Comparison of ENCODE assay signal across 12 mouse cellular contexts in the genomic region with DNA sequence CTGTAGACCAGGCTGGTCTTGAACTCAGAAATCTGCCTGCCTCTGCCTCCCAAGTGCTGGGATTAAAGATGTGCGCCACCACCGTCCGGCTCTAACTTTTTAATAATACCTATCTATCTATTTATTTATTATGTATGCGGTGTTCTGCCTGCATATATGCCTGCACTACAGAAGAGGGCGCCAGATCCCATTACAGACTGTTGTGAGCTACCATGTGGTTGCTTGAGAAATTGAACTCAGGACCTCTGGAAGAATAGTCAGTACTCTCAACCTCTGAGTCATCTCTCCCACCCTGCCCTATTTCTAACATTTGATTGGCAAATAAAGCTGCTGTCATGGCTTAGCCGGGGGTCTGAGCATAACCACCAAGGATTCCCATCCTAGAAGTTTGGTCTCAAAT. TPM values are rescaled to one million over a fixed set of nuclear protein-coding genes. Genes with fewer than 3 reads are reported as not detected.
DNase-seq lines count a peak whose midpoint lies in the region; ATAC-seq and TF ChIP-seq lines count a peak whose summit lies in the region.
"Had no signal": no experiment of that assay in that cellular context is flagged by ENCODE, and none has a peak within 500 bp of the region (broad histone marks: within the 10 kb centered on the region; RNA-seq: fewer than 3 reads in every experiment).

No protein-coding gene starts in this region.

- H3K36me3 ChIP-seq in intestine, postnatal 0 days (ENCODE audit: control insufficient read depth, insufficient read depth), result no peaks in the 10 kb centered on the region
- no peaks in the 10 kb centered on the region for H3K36me3 ChIP-seq in intestine, embryonic 15.5 days
- H3K36me3 ChIP-seq: forebrain, embryonic 10.5 days; hindbrain, embryonic 10.5 days; limb, embryonic 12.5 days had no signal

- WGBS in intestine, postnatal 0 days, result 73% methylated on average over 6 of the region's 6 CpGs
- WGBS in intestine, embryonic 15.5 days, result 72% methylated on average over 6 of the region's 6 CpGs

- ATAC-seq in intestine, postnatal 0 days, result no peak
- no peak for ATAC-seq in intestine, embryonic 15.5 days

- H3K4me2 ChIP-seq in intestine, postnatal 0 days (replicated peaks; ENCODE audit: low read depth), result no peak overlapping the region
- H3K4me2 ChIP-seq in intestine, embryonic 15.5 days (replicated peaks), result no peak overlapping the region
- H3K4me2 ChIP-seq: limb, embryonic 12.5 days had no signal

- peak; percentile 68 for DNase-seq in CD4-positive helper T cell, adult 2 months (ENCODE audit: low read depth, low spot score)
- peak; percentile 51 for DNase-seq in T-cell, adult 2 months (ENCODE audit: low spot score)
- peak; percentile 37 for DNase-seq in lung, postnatal 25 days (ENCODE audit: low spot score)
- DNase-seq in right cerebral cortex, postnatal 25 days, result no peak
- DNase-seq in urinary bladder, postnatal 25 days (ENCODE audit: low spot score), result no peak
- no peak for DNase-seq in right cerebral cortex, postnatal 36 days (ENCODE audit: low spot score in 2 of 2)

- no peaks in the 10 kb centered on the region for H3K4me1 ChIP-seq in intestine, postnatal 0 days (replicated peaks; ENCODE audit: control insufficient read depth, insufficient read depth, low read length)
- H3K4me1 ChIP-seq in intestine, embryonic 15.5 days (replicated peaks), result 0 out of 2 replicates have a peak, but pooled peaks cover 3% of the 10 kb centered on the region

- no peak overlapping the region for H3K9ac ChIP-seq in intestine, postnatal 0 days (ENCODE audit: low read depth, low read length)
- no peak overlapping the region for H3K9ac ChIP-seq in intestine, embryonic 15.5 days
- H3K9ac ChIP-seq: limb, embryonic 12.5 days had no signal

- H3K27ac ChIP-seq in intestine, postnatal 0 days (ENCODE audit: low read depth, low read length), result no peak overlapping the region
- H3K27ac ChIP-seq in intestine, embryonic 15.5 days, result no peak overlapping the region
- H3K27ac ChIP-seq: forebrain, embryonic 10.5 days; hindbrain, embryonic 10.5 days; limb, embryonic 12.5 days had no signal

- H3K4me3 ChIP-seq in intestine, postnatal 0 days (ENCODE audit: low read depth, low read length), result no peak overlapping the region
- H3K4me3 ChIP-seq in intestine, embryonic 15.5 days (replicated peaks), result no peak overlapping the region
- H3K4me3 ChIP-seq: forebrain, embryonic 10.5 days; hindbrain, embryonic 10.5 days; limb, embryonic 12.5 days had no signal

- TF ChIP-seq CTCF in intestine, postnatal 0 days (IDR thresholded peaks at IDR 0.05; ENCODE audit: low read depth), result peak; percentile 72

- no peaks in the 10 kb centered on the region for H3K27me3 ChIP-seq in intestine, postnatal 0 days (replicated peaks; ENCODE audit: control insufficient read depth, insufficient read depth, low read length)
- no peaks in the 10 kb centered on the region; the same call in 1 of the 2 replicates for H3K27me3 ChIP-seq in intestine, embryonic 15.5 days (replicated peaks)

- no peaks in the 10 kb centered on the region for H3K9me3 ChIP-seq in intestine, postnatal 0 days (ENCODE audit: control insufficient read depth)
- H3K9me3 ChIP-seq in intestine, embryonic 15.5 days, result no peaks in the 10 kb centered on the region
- H3K9me3 ChIP-seq: forebrain, embryonic 10.5 days; hindbrain, embryonic 10.5 days; limb, embryonic 12.5 days had no signal

RNA-seq across cellular contexts. Expression of a gene that starts 8.9 kb away (rescaled TPM):
- polyA plus RNA-seq in intestine, postnatal 0 days (2015; fragmentation: Nextera tagmentation; extraction: Ambion mirVana), result 605 and 624 TPM in 2 replicates
- polyA plus RNA-seq in intestine, embryonic 15.5 days (2015; fragmentation: Nextera tagmentation; extraction: Ambion mirVana), result 720 and 848 TPM in 2 replicates

RNA-seq across cellular contexts. Expression of a gene that starts 9.1 kb away (rescaled TPM):
- not detected in 2 replicates for polyA plus RNA-seq in intestine, postnatal 0 days (2015; fragmentation: Nextera tagmentation; extraction: Ambion mirVana)
- polyA plus RNA-seq in intestine, embryonic 15.5 days (2015; fragmentation: Nextera tagmentation; extraction: Ambion mirVana), result not detected in 2 replicates
- polyA plus RNA-seq: forebrain, embryonic 10.5 days; hindbrain, embryonic 10.5 days; limb, embryonic 12.5 days; small intestine, adult 2 months had no signal

RNA-seq across cellular contexts. Expression of a gene that starts 59.9 kb away (rescaled TPM):
- 3.3 TPM in 2 replicates for polyA plus RNA-seq in intestine, postnatal 0 days (2015; fragmentation: Nextera tagmentation; extraction: Ambion mirVana)
- polyA plus RNA-seq in intestine, embryonic 15.5 days (2015; fragmentation: Nextera tagmentation; extraction: Ambion mirVana), result 6.9 and 8.2 TPM in 2 replicates

Comparison
In these comparisons a context has a peak if more than half of its experiments do, and no peak if none do; other contexts are left out.
1. DNase-seq: peak in CD4-positive helper T cell, adult 2 months (single experiment), T-cell, adult 2 months (single experiment) and lung, postnatal 25 days (single experiment); none in right cerebral cortex, postnatal 25 days (single experiment), urinary bladder, postnatal 25 days (single experiment) and right cerebral cortex, postnatal 36 days (0 of 2).